Mouse (Mus musculus) MEL (cell line): ENCODE data around the gene Gcc2.

Experiments used
- CTCF ChIP-seq, 3 experiments: IDR thresholded peaks in 2 of 3; conservative IDR thresholded peaks in 1 of 3; 2 replicates each; pipeline ENCODE4 v1.5.1; 2011 to 2012; ENCODE audit warnings: low read length in 3 of 3, low read depth in 2 of 3, mild to moderate bottlenecking in 2 of 3, improper control_type of control experiment in 1 of 3, inconsistent platforms in 1 of 3, mixed read lengths in 1 of 3, moderate library complexity in 1 of 3; ENCODE audit not compliant: control insufficient read depth in 1 of 3, insufficient read depth in 1 of 3, poor library complexity in 1 of 3, severe bottlenecking in 1 of 3
- GABPA ChIP-seq: IDR thresholded peaks from 2 replicates; pipeline ENCODE4 v1.6.1; 2012; ENCODE audit warnings: low read depth, mild to moderate bottlenecking, inconsistent platforms, low read length, improper control_type of control experiment, moderate library complexity
- KAT2A ChIP-seq: conservative IDR thresholded peaks from 2 replicates; pipeline ENCODE4 v1.6.1; 2012; ENCODE audit warnings: low read depth, low read length, improper control_type of control experiment, inconsistent platforms
- MYC ChIP-seq: IDR thresholded peaks from 2 replicates; pipeline ENCODE4 v1.6.1; 2011; ENCODE audit warnings: low read depth, mild to moderate bottlenecking, low read length, improper control_type of control experiment, moderate library complexity
- POLR2A ChIP-seq, 2 experiments: IDR thresholded peaks; 2 replicates each; pipeline ENCODE4 v1.6.1; 2011 to 2012; ENCODE audit warnings: low read length in 2 of 2, mild to moderate bottlenecking in 2 of 2, control low read depth in 1 of 2, improper control_type of control experiment in 1 of 2, low read depth in 1 of 2, moderate library complexity in 1 of 2; ENCODE audit not compliant: control insufficient read depth in 1 of 2, insufficient read depth in 1 of 2, poor library complexity in 1 of 2
- TAL1 ChIP-seq: IDR thresholded peaks from 2 replicates; pipeline ENCODE4 v1.6.1; 2012; ENCODE audit warnings: mild to moderate bottlenecking, inconsistent platforms, low read length, moderate library complexity, mixed read lengths
- USF2 ChIP-seq, 2 experiments: IDR thresholded peaks; 2 replicates each; pipeline ENCODE4 v1.6.1; 2011 to 2012; ENCODE audit warnings: improper control_type of control experiment in 2 of 2, low read length in 2 of 2, borderline replicate concordance in 1 of 2, inconsistent platforms in 1 of 2, low read depth in 1 of 2, mild to moderate bottlenecking in 1 of 2; ENCODE audit not compliant: insufficient read depth in 1 of 2
- ZC3H11A ChIP-seq: IDR thresholded peaks from 2 replicates; pipeline ENCODE4 v1.6.1; 2012; ENCODE audit warnings: low read depth, mild to moderate bottlenecking, inconsistent platforms, low read length, improper control_type of control experiment

- TF ChIP-seq ZC3H11A (no peak), MYC (no peak), CTCF (IDR thresholded peaks at IDR 0.05 in 2 of 3, conservative IDR thresholded peaks at IDR 0.05 in 1 of 3; ENCODE audit: control insufficient read depth in 1 of 3, insufficient read depth in 1 of 3, low read depth in 2 of 3, low read length in 3 of 3, poor library complexity in 1 of 3, severe bottlenecking in 1 of 3) (no peak), USF2 (IDR thresholded peaks at IDR 0.05; ENCODE audit: borderline replicate concordance in 1 of 2, insufficient read depth in 1 of 2, low read depth in 1 of 2, low read length in 2 of 2) (no peak), POLR2A (IDR thresholded peaks at IDR 0.05; ENCODE audit: control insufficient read depth in 1 of 2, insufficient read depth in 1 of 2, low read depth in 1 of 2, low read length in 2 of 2, poor library complexity in 1 of 2) (no peak), TAL1 (no peak), GABPA (no peak), KAT2A (no peak)
Observed at GRCm38 (mm10) chr10:58236613-58237012, 18.7 kb upstream of the Gcc2 start, which contains the start of gene Gm4981.
